Mouse (Mus musculus) ES-E14 (cell line): ENCODE measurements around the gene Dpyd.

Experiments
- HCFC1 ChIP-seq: IDR thresholded peaks from 2 replicates; pipeline ENCODE4 v1.6.1; 2012; ENCODE audit warnings: low read length, inconsistent platforms, borderline replicate concordance; ENCODE audit not compliant: insufficient read depth
- MAFK ChIP-seq: IDR thresholded peaks from 2 replicates; pipeline ENCODE4 v1.6.1; 2014; ENCODE audit warnings: mild to moderate bottlenecking, low read depth, low read length, inconsistent platforms; ENCODE audit not compliant: insufficient read depth

DNA sequence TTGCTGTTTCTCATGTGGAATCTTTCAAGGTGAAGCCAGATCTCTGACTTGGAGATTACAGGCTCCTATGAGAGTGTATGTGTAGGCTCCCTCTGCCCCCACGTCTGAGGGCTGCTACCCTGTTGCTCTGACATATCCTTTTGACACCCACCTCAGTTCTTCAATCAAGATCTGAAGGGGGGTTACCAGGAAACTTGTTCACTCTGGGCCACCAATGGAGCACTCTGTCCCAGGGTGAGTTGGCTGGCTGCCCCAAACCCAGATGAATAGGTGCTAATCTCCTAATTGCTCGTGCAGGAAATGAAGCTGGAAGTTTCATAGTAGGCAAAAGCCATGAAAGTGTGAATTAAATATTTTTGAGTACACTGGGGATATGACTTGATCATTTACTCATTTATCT is 24.3 kb upstream of the Dpyd start:
- TF ChIP-seq MAFK (no peak), HCFC1 (no peak)
